Mouse (Mus musculus): ENCODE data around the gene Top1. TPM values are rescaled to one million over a fixed set of nuclear protein-coding genes. Genes with fewer than 3 reads are reported as not detected.

Gene Top1
- total and polyA plus RNA-seq, 3 experiments = 89.8 to 312 (median 91.3) TPM

- in situ Hi-C loops (cut with MboI; ENCODE audit: low pct_ligation_motif_present, low pct_unique_long_range_greater_than_20kb, low sequenced_read_pairs) (no loop called here), dilution Hi-C loops (cut with MboI; ENCODE audit: extremely low pct_ligation_motif_present, extremely low pct_unique_long_range_greater_than_20kb, low sequenced_read_pairs) (no loop called here)
- peaks cover 0 to 29% of the 10 kb centered on the region in 2 experiments for H3K36me3 ChIP-seq (replicated peaks in 1 of 2; ENCODE audit: control insufficient read depth in 1 of 2, insufficient read depth in 1 of 2, low read length in 1 of 2)
- peak overlapping the region; percentile 40; the same call in 1 of the 2 replicates for H3K9ac ChIP-seq (ENCODE audit: insufficient read depth, low read depth)
- TF ChIP-seq MXI1 (IDR thresholded peaks at IDR 0.05; ENCODE audit: low read depth, low read length) (0 out of 2 replicates have a peak, but pooled peaks have one; percentile 31), ZC3H11A (IDR thresholded peaks at IDR 0.05; ENCODE audit: low read depth, low read length) (no peak), SIN3A (IDR thresholded peaks at IDR 0.05; ENCODE audit: low read length) (0 out of 2 replicates have a peak, but pooled peaks have one; percentile 35)
- H3K4me2 ChIP-seq (ENCODE audit: insufficient read depth, low read depth, poor library complexity, severe bottlenecking) = no peak overlapping the region
- H3K4me1 ChIP-seq (ENCODE audit: control insufficient read depth in 1 of 2, insufficient read depth in 2 of 2) = peaks cover 12 to 78% of the 10 kb centered on the region in 2 experiments
- H3K79me2 ChIP-seq (replicated peaks; ENCODE audit: control insufficient read depth, extremely low read depth, insufficient read depth, poor library complexity, severe bottlenecking) = no peaks in the 10 kb centered on the region
- no peak overlapping the region for H3K27ac ChIP-seq (ENCODE audit: insufficient read depth, low read depth)
- no peaks in the 10 kb centered on the region for H3K27me3 ChIP-seq (replicated peaks)
- H3K4me3 ChIP-seq (replicated peaks in 1 of 3; ENCODE audit: low read depth in 2 of 3, low read length in 2 of 3, poor library complexity in 1 of 3) = no peak overlapping the region
- no peak for DNase-seq (ENCODE audit: extremely low read depth)
- H3K9me3 ChIP-seq (replicated peaks; ENCODE audit: low read length) = peaks cover 2% of the 10 kb centered on the region
These were observed 95.0 kb downstream of the Top1 start for GRCm38 (mm10) chr2:160740521-160741156.

DNA sequence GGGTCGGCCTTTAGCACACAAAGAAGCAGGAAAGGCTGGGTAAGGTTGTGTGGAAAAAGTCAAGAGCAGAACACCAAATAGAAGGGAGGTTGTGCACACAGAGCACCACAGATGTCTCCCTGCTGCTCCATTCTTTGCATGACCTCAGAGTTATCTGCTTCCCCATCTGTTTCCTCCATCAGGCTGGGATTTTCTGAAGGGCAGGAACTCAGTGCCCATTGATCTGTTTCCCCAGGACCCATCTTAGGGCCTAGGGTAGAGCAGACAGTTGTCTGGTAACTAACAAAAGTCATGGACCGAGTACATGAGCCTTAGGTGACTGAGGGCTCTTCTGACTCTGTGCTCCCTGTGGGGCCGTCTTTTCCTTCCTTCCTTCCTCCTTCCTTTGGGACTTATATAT lies 95.9 kb downstream of the Top1 start:
- TF ChIP-seq POLR2AphosphoS2 (IDR thresholded peaks at IDR 0.05; ENCODE audit: low read depth, low read length) (no peak), BHLHE40 (IDR thresholded peaks at IDR 0.05; ENCODE audit: low read depth, low read length) (no peak), MEF2A (IDR thresholded peaks at IDR 0.05; ENCODE audit: borderline replicate concordance, low read depth, low read length) (no peak)
- H3K4me3 ChIP-seq (replicated peaks in 1 of 3; ENCODE audit: low read depth in 2 of 3, low read length in 2 of 3, poor library complexity in 1 of 3) = no peak overlapping the region
- no peak overlapping the region for H3K27ac ChIP-seq (ENCODE audit: insufficient read depth, low read depth)
- H3K9ac ChIP-seq (ENCODE audit: insufficient read depth, low read depth) = no peak overlapping the region
- peaks cover 0 to 27% of the 10 kb centered on the region in 2 experiments for H3K36me3 ChIP-seq (replicated peaks in 1 of 2; ENCODE audit: control insufficient read depth in 1 of 2, insufficient read depth in 1 of 2, low read length in 1 of 2)
- peaks cover 2% of the 10 kb centered on the region for H3K9me3 ChIP-seq (replicated peaks; ENCODE audit: low read length)
- in situ Hi-C loops (cut with MboI; ENCODE audit: low pct_ligation_motif_present, low pct_unique_long_range_greater_than_20kb, low sequenced_read_pairs) = no loop called here
- no peaks in the 10 kb centered on the region for H3K27me3 ChIP-seq (replicated peaks)
- DNase-seq (ENCODE audit: extremely low read depth) = no peak
- H3K4me1 ChIP-seq (ENCODE audit: control insufficient read depth in 1 of 2, insufficient read depth in 2 of 2) = peaks cover 12 to 81% of the 10 kb centered on the region in 2 experiments
- dilution Hi-C loops (cut with MboI; ENCODE audit: extremely low pct_ligation_motif_present, extremely low pct_unique_long_range_greater_than_20kb, low sequenced_read_pairs) = no loop called here
- no peak overlapping the region for H3K4me2 ChIP-seq (ENCODE audit: insufficient read depth, low read depth, poor library complexity, severe bottlenecking)
- H3K79me2 ChIP-seq (replicated peaks; ENCODE audit: control insufficient read depth, extremely low read depth, insufficient read depth, poor library complexity, severe bottlenecking) = no peaks in the 10 kb centered on the region

- dilution Hi-C loops (cut with MboI; ENCODE audit: extremely low pct_ligation_motif_present, extremely low pct_unique_long_range_greater_than_20kb, low sequenced_read_pairs) = no loop called here
- in situ Hi-C loops (cut with MboI; ENCODE audit: low pct_ligation_motif_present, low pct_unique_long_range_greater_than_20kb, low sequenced_read_pairs) = no loop called here
- Histone ChIP-seq H3K4me3 (replicated peaks in 1 of 3; ENCODE audit: low read depth in 2 of 3, low read length in 2 of 3, poor library complexity in 1 of 3) (no peak overlapping the region), H3K4me1 (ENCODE audit: control insufficient read depth in 1 of 2, insufficient read depth in 2 of 2) (peaks cover 17 to 81% of the 10 kb centered on the region in 2 experiments), H3K27ac (ENCODE audit: insufficient read depth, low read depth) (peak overlapping the region; percentile 14; the same call in 1 of the 2 replicates), H3K27me3 (replicated peaks) (no peaks in the 10 kb centered on the region), H3K36me3 (replicated peaks in 1 of 2; ENCODE audit: control insufficient read depth in 1 of 2, insufficient read depth in 1 of 2, low read length in 1 of 2) (peaks cover 0 to 29% of the 10 kb centered on the region in 2 experiments), H3K9ac (ENCODE audit: insufficient read depth, low read depth) (no peak overlapping the region), H3K4me2 (ENCODE audit: insufficient read depth, low read depth, poor library complexity, severe bottlenecking) (no peak overlapping the region), H3K79me2 (replicated peaks; ENCODE audit: control insufficient read depth, extremely low read depth, insufficient read depth, poor library complexity, severe bottlenecking) (no peaks in the 10 kb centered on the region), H3K9me3 (replicated peaks; ENCODE audit: low read length) (no peaks in the 10 kb centered on the region)
- DNase-seq (ENCODE audit: extremely low read depth) = peak; percentile 55
- TF ChIP-seq JUND (conservative IDR thresholded peaks at IDR 0.05; ENCODE audit: low read depth, low read length) (no peak), E2F4 (IDR thresholded peaks at IDR 0.05; ENCODE audit: insufficient replicate concordance, low read depth, low read length) (no peak), ELF1 (IDR thresholded peaks at IDR 0.05; ENCODE audit: low read depth, low read length) (no peak), USF2 (conservative IDR thresholded peaks at IDR 0.05; ENCODE audit: low read depth, low read length) (no peak), CHD1 (IDR thresholded peaks at IDR 0.05; ENCODE audit: low read depth, low read length) (no peak), KAT2A (IDR thresholded peaks at IDR 0.05; ENCODE audit: insufficient replicate concordance, low read length) (no peak), TCF12 (IDR thresholded peaks at IDR 0.05; ENCODE audit: low read depth, low read length) (no peak), EP300 (IDR thresholded peaks at IDR 0.05; ENCODE audit: low read length) (no peak), UBTF (IDR thresholded peaks at IDR 0.05; ENCODE audit: low read depth, low read length) (no peak), PAX5 (IDR thresholded peaks at IDR 0.05; ENCODE audit: low read length) (no peak), MXI1 (IDR thresholded peaks at IDR 0.05; ENCODE audit: low read depth, low read length) (no peak), HCFC1 (IDR thresholded peaks at IDR 0.05; ENCODE audit: low read depth, low read length) (no peak), USF1 (IDR thresholded peaks at IDR 0.05; ENCODE audit: low read depth, low read length) (no peak), POLR2AphosphoS2 (IDR thresholded peaks at IDR 0.05; ENCODE audit: low read depth, low read length) (no peak), NRF1 (IDR thresholded peaks at IDR 0.05; ENCODE audit: low read depth, low read length) (no peak)
These were observed 96.5 kb downstream of the Top1 start for GRCm38 (mm10) chr2:160742161-160742609.

Data from CH12.LX (cell line).